Mouse (Mus musculus) megakaryocyte, embryonic 14.5 days (primary cell): Measurements from ENCODE around the gene Strip2. TPM values are rescaled to one million over a fixed set of nuclear protein-coding genes. Genes with fewer than 3 reads are reported as not detected.

Experiments used
- H3K27me3 ChIP-seq: replicated peaks from 2 replicates; pipeline ENCODE3; 2012; ENCODE audit warnings: inconsistent platforms
- H3K36me3 ChIP-seq: replicated peaks from 2 replicates; pipeline ENCODE3; 2012; ENCODE audit warnings: low read length, inconsistent platforms, mixed read lengths
- H3K4me1 ChIP-seq: 2 replicates; pipeline ENCODE4 v1.6.1; 2012; ENCODE audit warnings: inconsistent platforms
- H3K4me3 ChIP-seq: replicated peaks from 2 replicates; pipeline ENCODE3; 2012; ENCODE audit warnings: moderate library complexity, mild to moderate bottlenecking, inconsistent platforms
- H3K9me3 ChIP-seq: 2 replicates; pipeline ENCODE4 v1.6.1; 2012; ENCODE audit warnings: inconsistent platforms
- FLI1 ChIP-seq: IDR thresholded peaks from 2 replicates; pipeline ENCODE4 v1.6.1; 2012; ENCODE audit warnings: low read length, inconsistent platforms, mixed read lengths
- GATA1 ChIP-seq: IDR thresholded peaks from 3 replicates; pipeline ENCODE4 v1.6.1; 2012; ENCODE audit warnings: mixed read lengths, low read length, inconsistent platforms, borderline replicate concordance
- polyA plus RNA-seq: library from polyadenylated mRNA; stranded (reverse); fragments of >175 nt; gene quantifications from 2 replicates; pipeline ENCODE4 v1.2.3, GENCODE M21; 2012; ENCODE audit warnings: low replicate concordance; ENCODE audit not compliant: insufficient read depth

Gene Strip2
- polyA plus RNA-seq, 1 experiment: not detected

DNA sequence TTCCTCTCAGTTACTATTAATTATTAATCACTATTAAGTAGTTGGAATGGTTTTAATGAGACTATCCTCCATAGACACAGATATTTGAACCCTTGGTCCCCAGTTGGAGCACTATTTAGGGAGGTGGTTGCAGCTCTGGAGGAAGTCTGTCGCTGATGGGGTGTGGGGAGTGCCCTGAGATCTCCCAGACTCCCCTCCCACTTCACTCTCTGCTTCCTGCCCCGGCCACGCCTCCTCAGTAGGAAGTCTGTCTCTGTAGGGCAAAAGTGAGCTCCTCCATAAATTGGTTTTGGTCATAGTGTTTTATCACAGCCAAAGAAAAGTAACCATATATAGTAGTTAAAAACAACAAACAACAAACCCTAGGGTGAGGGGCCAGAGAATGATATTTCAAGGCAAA lies 70.4 kb downstream of the Strip2 start:
- H3K36me3 ChIP-seq: no peaks in the 10 kb centered on the region
- no peaks in the 10 kb centered on the region for H3K27me3 ChIP-seq
- H3K4me1 ChIP-seq: peaks cover 41% of the 10 kb centered on the region
- H3K4me3 ChIP-seq: peak overlapping the region; percentile 60
- no peaks in the 10 kb centered on the region for H3K9me3 ChIP-seq
- TF ChIP-seq FLI1 (no peak), GATA1 (no peak)

- peaks cover 24% of the 10 kb centered on the region for H3K27me3 ChIP-seq
- peaks cover 35% of the 10 kb centered on the region for H3K4me1 ChIP-seq
- no peak for TF ChIP-seq FLI1
- no peak for TF ChIP-seq GATA1
- H3K36me3 ChIP-seq: no peaks in the 10 kb centered on the region
- H3K4me3 ChIP-seq: no peak overlapping the region
- peaks cover 7% of the 10 kb centered on the region; the same call in 1 of the 2 replicates for H3K9me3 ChIP-seq
Observed at GRCm38 (mm10) chr6:29998140-29998539, 81.3 kb downstream of the Strip2 start.

DNA sequence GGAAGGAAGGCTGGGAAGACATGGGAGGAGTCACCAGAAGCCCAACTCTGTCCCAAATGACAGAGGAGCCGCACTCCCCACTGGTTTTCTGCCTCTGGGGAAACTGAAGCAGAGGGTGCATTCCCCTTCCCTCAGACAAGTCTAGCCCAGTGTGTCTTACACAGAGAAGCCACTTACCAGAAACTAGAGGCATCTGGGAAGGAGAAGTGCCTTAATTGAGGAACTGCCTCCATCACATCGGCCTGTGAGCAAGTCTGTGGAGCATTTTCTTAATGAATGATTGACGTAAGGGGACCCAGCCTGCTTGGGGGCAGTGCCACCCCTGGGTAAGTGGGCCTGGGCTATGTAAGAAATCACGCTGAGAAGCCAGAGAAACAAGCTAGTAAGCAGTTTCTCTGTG lies 82.0 kb downstream of the Strip2 start:
- Histone ChIP-seq H3K36me3 (no peaks in the 10 kb centered on the region), H3K27me3 (peaks cover 24% of the 10 kb centered on the region), H3K4me1 (peaks cover 34% of the 10 kb centered on the region), H3K9me3 (peaks cover 7% of the 10 kb centered on the region; the same call in 1 of the 2 replicates), H3K4me3 (no peak overlapping the region)
- TF ChIP-seq GATA1 (no peak), FLI1 (no peak)

DNA sequence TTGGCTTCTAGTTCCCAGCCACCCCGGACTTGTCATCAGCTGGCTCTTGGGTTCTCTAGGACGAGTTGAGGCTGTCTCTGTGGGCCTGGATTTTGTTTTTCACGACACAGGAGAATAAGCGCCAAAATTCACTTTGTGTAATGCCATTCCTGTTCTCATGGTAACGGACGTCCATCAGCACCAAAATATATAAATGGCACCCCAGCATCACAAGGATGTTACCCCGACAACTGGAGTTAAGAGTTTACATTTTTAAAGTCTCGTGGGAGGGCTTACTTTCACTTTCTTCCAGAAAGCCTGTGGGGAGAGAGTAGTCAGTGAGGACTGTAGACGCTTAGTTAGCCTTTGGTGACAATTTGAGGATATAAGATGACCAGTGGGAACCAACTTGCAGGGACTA lies 85.8 kb downstream of the Strip2 start:
- Histone ChIP-seq H3K27me3 (peaks cover 12% of the 10 kb centered on the region), H3K36me3 (no peaks in the 10 kb centered on the region), H3K9me3 (no peaks in the 10 kb centered on the region), H3K4me3 (peak overlapping the region; percentile 12), H3K4me1 (peaks cover 38% of the 10 kb centered on the region)
- TF ChIP-seq FLI1 (no peak), GATA1 (no peak)

GRCm38 (mm10) chr6:30005851-30006250 lies 89.0 kb downstream of the Strip2 start:
- Histone ChIP-seq H3K36me3 (no peaks in the 10 kb centered on the region), H3K4me3 (no peak overlapping the region), H3K4me1 (peaks cover 24% of the 10 kb centered on the region), H3K9me3 (no peaks in the 10 kb centered on the region), H3K27me3 (peaks cover 2% of the 10 kb centered on the region)
- TF ChIP-seq GATA1: no peak
- no peak for TF ChIP-seq FLI1

DNA sequence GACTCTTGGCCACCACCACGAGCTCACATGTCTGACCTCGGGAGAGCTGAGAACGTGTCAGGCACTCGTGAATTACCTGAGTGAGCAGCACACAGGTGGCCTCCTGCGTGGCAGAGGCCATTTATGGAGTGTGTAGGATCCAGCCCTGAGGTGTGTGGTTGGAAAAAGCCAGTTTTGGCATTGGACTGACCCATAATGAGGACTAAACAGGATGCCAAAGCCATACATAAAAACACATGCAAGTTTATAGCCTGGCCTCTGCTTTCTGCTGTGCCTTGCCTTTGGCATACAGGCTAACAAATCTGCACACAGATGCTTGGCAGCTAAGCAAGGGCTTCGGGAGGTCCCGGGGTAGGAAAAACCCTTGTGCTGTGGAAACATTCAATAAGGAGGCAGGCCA lies 92.4 kb downstream of the Strip2 start:
- Histone ChIP-seq H3K4me3 (no peak overlapping the region), H3K4me1 (peaks cover 18% of the 10 kb centered on the region), H3K27me3 (peaks cover 3% of the 10 kb centered on the region), H3K36me3 (no peaks in the 10 kb centered on the region), H3K9me3 (no peaks in the 10 kb centered on the region)
- TF ChIP-seq FLI1: no peak
- TF ChIP-seq GATA1: no peak

Other genes starting within 250 kb of the Strip2 start
- gene Tspan33, start 222.8 kb upstream of the Strip2 start, polyA plus RNA-seq: 1.3 TPM in 1 of 2 replicates, not detected in the other
- 2.3 and 5.3 TPM in 2 replicates for gene Smo, start 181.5 kb upstream of the Strip2 start, polyA plus RNA-seq
- gene Ahcyl2, start 149.0 kb upstream of the Strip2 start, polyA plus RNA-seq: 3.1 and 19.8 TPM in 2 replicates
- gene Nrf1, start 131.0 kb downstream of the Strip2 start, polyA plus RNA-seq: 2.7 and 7.3 TPM in 2 replicates